Mouse (Mus musculus): ENCODE measurements around the gene Slc40a1. TPM values are rescaled to one million over a fixed set of nuclear protein-coding genes. Genes with fewer than 3 reads are reported as not detected.

The Slc40a1 gene
- polyA plus RNA-seq (2012; rRNA removed) = 2.1 and 6.4 TPM in 2 replicates

- 53% methylated on average over 9 of the region's 9 CpGs for WGBS
- peaks cover 4% of the 10 kb centered on the region; the same call in 1 of the 2 replicates for H3K4me1 ChIP-seq (ENCODE audit: control insufficient read depth, insufficient read depth, low read length)
- H3K4me3 ChIP-seq (replicated peaks; ENCODE audit: extremely low read depth, low read depth, low read length) = peak within 1 kb of the TSS; percentile 92
- no peak for DNase-seq
- TF ChIP-seq CTCF (IDR thresholded peaks at IDR 0.05; ENCODE audit: insufficient read depth, low read length) = no peak
- TF ChIP-seq POLR2A (IDR thresholded peaks at IDR 0.05; ENCODE audit: borderline replicate concordance, extremely low read depth, low read depth, low read length) = no peak
These were observed at the start of gene Slc40a1 for GRCm38 (mm10) chr1:45926393-45926763. Gene Slc40a1, minus strand, starts transcription at chr1:45926523.

DNA sequence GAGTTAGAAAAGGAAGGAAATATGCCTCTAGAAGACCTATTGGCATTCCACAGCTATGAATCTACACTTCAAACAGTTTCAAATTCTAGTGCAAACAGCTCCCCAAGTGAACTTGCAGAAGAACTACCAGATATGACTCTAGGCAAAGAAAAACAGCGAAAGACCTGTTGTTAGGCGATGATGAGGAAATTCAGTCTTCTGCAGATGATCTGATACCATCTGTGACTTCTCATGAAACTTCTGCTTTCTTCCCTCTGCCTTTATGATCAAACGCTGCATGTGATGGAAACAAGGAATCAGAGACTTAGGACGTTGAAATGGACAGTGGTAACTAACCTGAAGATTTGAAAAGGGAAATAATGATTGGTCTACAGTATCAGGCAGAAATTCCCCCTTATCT, 45.0 kb upstream of the Slc40a1 start:
- no peak overlapping the region for H3K4me3 ChIP-seq (replicated peaks; ENCODE audit: extremely low read depth, low read depth, low read length)
- no peak for TF ChIP-seq POLR2A (IDR thresholded peaks at IDR 0.05; ENCODE audit: borderline replicate concordance, extremely low read depth, low read depth, low read length)
- WGBS = 71% methylated on average over 4 of the region's 4 CpGs
- H3K4me1 ChIP-seq (ENCODE audit: control insufficient read depth, insufficient read depth, low read length) = no peaks in the 10 kb centered on the region
- DNase-seq = no peak

- TF ChIP-seq POLR2A (IDR thresholded peaks at IDR 0.05; ENCODE audit: borderline replicate concordance, extremely low read depth, low read depth, low read length) (no peak), CTCF (IDR thresholded peaks at IDR 0.05; ENCODE audit: insufficient read depth, low read length) (no peak)
- WGBS = 40% methylated on average over 2 of the region's 2 CpGs
- H3K4me3 ChIP-seq (replicated peaks; ENCODE audit: extremely low read depth, low read depth, low read length) = no peak overlapping the region
- no peaks in the 10 kb centered on the region for H3K4me1 ChIP-seq (ENCODE audit: control insufficient read depth, insufficient read depth, low read length)
- DNase-seq = no peak
These were observed 22.7 kb upstream of the Slc40a1 start for GRCm38 (mm10) chr1:45948988-45949387.

DNA sequence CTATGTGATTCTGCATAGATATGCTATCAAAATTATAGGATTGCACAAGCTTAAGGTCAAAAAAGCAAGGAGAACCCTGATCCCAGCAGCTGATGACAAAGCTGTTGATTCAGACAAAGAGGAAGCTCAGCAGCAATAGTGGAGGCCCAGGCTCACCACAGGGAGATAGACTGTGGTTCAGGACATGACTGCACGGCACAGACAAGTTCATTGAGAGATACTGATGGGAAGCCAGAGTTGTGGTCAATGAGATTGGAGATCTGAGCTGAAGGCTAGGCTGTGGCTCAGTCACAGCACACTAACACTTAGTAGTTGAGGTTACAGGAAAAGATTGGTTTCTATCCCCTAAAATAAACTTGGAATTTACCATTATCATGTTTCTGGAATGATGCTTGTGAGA, 21.5 kb upstream of the Slc40a1 start:
- WGBS = 47% methylated on average over 1 of the region's 1 CpGs
- TF ChIP-seq POLR2A (IDR thresholded peaks at IDR 0.05; ENCODE audit: borderline replicate concordance, extremely low read depth, low read depth, low read length) = no peak
- TF ChIP-seq CTCF (IDR thresholded peaks at IDR 0.05; ENCODE audit: insufficient read depth, low read length) = no peak
- no peaks in the 10 kb centered on the region for H3K4me1 ChIP-seq (ENCODE audit: control insufficient read depth, insufficient read depth, low read length)
- DNase-seq = no peak
- H3K4me3 ChIP-seq (replicated peaks; ENCODE audit: extremely low read depth, low read depth, low read length) = no peak overlapping the region

DNA sequence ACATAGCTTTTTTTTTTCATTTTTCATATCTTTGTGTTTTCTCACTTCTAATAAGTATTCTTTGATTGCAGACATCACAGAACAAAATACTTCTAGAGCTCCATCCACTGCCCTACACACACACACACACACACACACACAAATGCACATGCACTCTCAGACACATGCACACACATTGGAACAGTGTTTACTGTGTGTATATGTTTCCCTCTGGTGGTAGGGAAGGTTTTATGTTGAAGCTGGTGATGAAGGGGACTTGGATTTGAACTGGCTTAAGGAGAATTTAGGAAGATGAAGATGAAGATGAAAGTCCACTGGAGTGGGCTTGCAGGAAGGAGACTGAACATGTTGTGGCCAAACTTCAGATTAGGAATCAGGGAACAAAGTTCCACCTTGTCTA, 4.8 kb upstream of the Slc40a1 start:
- Histone ChIP-seq H3K4me3 (replicated peaks; ENCODE audit: extremely low read depth, low read depth, low read length) (no peak overlapping the region), H3K4me1 (ENCODE audit: control insufficient read depth, insufficient read depth, low read length) (no peaks in the 10 kb centered on the region)
- no peak for TF ChIP-seq CTCF (IDR thresholded peaks at IDR 0.05; ENCODE audit: insufficient read depth, low read length)
- no peak for TF ChIP-seq POLR2A (IDR thresholded peaks at IDR 0.05; ENCODE audit: borderline replicate concordance, extremely low read depth, low read depth, low read length)
- no peak for DNase-seq

GRCm38 (mm10) chr1:45926911-45927310, 588 bp upstream of the Slc40a1 start:
- WGBS = 68% methylated on average over 3 of the region's 3 CpGs
- no peak for DNase-seq
- H3K4me3 ChIP-seq (replicated peaks; ENCODE audit: extremely low read depth, low read depth, low read length) = no peak overlapping the region
- H3K4me1 ChIP-seq (ENCODE audit: control insufficient read depth, insufficient read depth, low read length) = peaks cover 4% of the 10 kb centered on the region; the same call in 1 of the 2 replicates
- no peak for TF ChIP-seq CTCF (IDR thresholded peaks at IDR 0.05; ENCODE audit: insufficient read depth, low read length)
- TF ChIP-seq POLR2A (IDR thresholded peaks at IDR 0.05; ENCODE audit: borderline replicate concordance, extremely low read depth, low read depth, low read length) = no peak

DNA sequence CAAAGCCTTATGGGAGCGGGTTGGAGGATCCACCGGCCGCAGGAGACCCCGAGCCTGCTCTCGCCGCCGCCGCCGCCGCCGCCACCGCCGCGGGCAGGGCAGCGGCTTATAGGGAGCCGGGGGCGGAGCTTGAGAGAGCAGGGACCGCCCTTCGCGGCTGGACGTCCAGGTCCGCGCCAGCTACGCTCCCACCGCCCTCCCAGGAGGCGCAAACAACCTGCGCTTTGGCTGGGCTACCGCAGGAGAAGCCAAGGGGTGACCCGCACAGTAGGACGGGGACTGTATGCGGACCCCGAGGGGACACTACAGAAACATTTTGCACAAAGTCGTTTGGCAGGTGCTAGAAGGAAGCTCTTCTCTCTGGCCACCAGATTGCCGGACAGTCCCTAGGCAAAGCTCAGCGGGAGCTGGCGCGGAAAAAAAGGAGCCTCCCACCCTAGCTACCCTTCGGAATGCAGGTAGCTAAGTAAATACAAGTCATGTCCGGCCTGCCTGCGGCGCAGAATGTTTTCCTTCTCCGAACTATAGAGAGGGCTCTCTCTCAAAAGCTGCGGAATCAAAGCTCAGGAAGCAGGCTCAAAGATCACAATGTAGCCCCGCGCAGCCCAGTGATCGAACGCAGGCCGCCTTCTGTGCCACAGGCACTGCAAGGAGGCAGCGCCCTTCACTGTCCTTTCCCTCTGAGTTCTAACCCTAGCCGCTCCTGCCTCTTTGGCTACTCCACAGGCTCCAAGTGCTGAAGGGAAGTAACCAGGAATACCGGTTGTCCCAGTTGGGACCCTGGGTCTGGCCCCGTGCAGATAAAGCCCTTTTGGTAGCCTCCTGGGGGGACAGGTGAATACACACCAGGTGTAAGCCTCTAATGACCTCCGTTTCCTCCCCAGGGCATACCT, 577 bp downstream of the Slc40a1 start:
- peaks cover 4% of the 10 kb centered on the region; the same call in 1 of the 2 replicates for H3K4me1 ChIP-seq (ENCODE audit: control insufficient read depth, insufficient read depth, low read length)
- H3K4me3 ChIP-seq (replicated peaks; ENCODE audit: extremely low read depth, low read depth, low read length) = peak overlapping the region; percentile 92
- DNase-seq = peak; percentile 67
- WGBS = under 1% methylated on average over 53 of the region's 53 CpGs
- TF ChIP-seq CTCF (IDR thresholded peaks at IDR 0.05; ENCODE audit: insufficient read depth, low read length) (no peak), POLR2A (IDR thresholded peaks at IDR 0.05; ENCODE audit: borderline replicate concordance, extremely low read depth, low read depth, low read length) (peak; percentile 33; the same call in 1 of the 2 replicates)

DNA sequence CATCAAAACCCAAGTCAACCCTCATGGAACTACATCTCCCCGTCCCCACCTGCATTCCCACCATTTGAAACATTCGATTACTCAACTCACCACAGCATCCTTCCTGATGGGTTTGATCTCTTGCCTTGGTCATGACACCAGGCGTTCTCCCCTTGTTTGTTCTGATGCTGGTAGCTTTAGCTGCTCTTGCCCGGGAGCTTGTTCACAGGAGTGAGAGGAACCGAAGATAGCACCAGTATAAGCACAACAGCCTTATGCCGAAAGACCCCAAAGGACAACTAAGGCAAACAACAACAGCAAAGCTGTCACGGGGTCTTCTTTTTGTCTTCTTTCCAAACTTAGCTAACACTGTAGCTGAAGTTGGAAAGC, 1.2 kb downstream of the Slc40a1 start:
- peaks cover 4% of the 10 kb centered on the region; the same call in 1 of the 2 replicates for H3K4me1 ChIP-seq (ENCODE audit: control insufficient read depth, insufficient read depth, low read length)
- H3K4me3 ChIP-seq (replicated peaks; ENCODE audit: extremely low read depth, low read depth, low read length) = peak overlapping the region; percentile 92
- no peak for DNase-seq
- no peak for TF ChIP-seq CTCF (IDR thresholded peaks at IDR 0.05; ENCODE audit: insufficient read depth, low read length)
- no peak for TF ChIP-seq POLR2A (IDR thresholded peaks at IDR 0.05; ENCODE audit: borderline replicate concordance, extremely low read depth, low read depth, low read length)
- WGBS = 5% methylated on average over 7 of the region's 7 CpGs

- TF ChIP-seq CTCF (IDR thresholded peaks at IDR 0.05; ENCODE audit: insufficient read depth, low read length) (no peak), POLR2A (IDR thresholded peaks at IDR 0.05; ENCODE audit: borderline replicate concordance, extremely low read depth, low read depth, low read length) (no peak)
- DNase-seq = no peak
- peaks cover 4% of the 10 kb centered on the region; the same call in 1 of the 2 replicates for H3K4me1 ChIP-seq (ENCODE audit: control insufficient read depth, insufficient read depth, low read length)
- WGBS = 40% methylated on average over 7 of the region's 7 CpGs
- H3K4me3 ChIP-seq (replicated peaks; ENCODE audit: extremely low read depth, low read depth, low read length) = no peak overlapping the region
These were observed 1.8 kb downstream of the Slc40a1 start for GRCm38 (mm10) chr1:45924516-45924915.

GRCm38 (mm10) chr1:45923306-45923705, 3.0 kb downstream of the Slc40a1 start:
- DNase-seq = no peak
- peaks cover 4% of the 10 kb centered on the region; the same call in 1 of the 2 replicates for H3K4me1 ChIP-seq (ENCODE audit: control insufficient read depth, insufficient read depth, low read length)
- 76% methylated on average over 4 of the region's 4 CpGs for WGBS
- no peak overlapping the region for H3K4me3 ChIP-seq (replicated peaks; ENCODE audit: extremely low read depth, low read depth, low read length)
- TF ChIP-seq CTCF (IDR thresholded peaks at IDR 0.05; ENCODE audit: insufficient read depth, low read length) (no peak), POLR2A (IDR thresholded peaks at IDR 0.05; ENCODE audit: borderline replicate concordance, extremely low read depth, low read depth, low read length) (no peak)

Data from lung, adult 2 months (tissue).